Mouse (Mus musculus) spleen, postnatal 4 days (tissue): Measurements from ENCODE around the gene Ttc7b.

ENCODE experiments used
- DNase-seq, 2 experiments: peaks; one replicate each; pipeline ENCODE4 v3.0.0; 2022; ENCODE audit warnings: low spot score in 2 of 2

Gene Ttc7b

DNA sequence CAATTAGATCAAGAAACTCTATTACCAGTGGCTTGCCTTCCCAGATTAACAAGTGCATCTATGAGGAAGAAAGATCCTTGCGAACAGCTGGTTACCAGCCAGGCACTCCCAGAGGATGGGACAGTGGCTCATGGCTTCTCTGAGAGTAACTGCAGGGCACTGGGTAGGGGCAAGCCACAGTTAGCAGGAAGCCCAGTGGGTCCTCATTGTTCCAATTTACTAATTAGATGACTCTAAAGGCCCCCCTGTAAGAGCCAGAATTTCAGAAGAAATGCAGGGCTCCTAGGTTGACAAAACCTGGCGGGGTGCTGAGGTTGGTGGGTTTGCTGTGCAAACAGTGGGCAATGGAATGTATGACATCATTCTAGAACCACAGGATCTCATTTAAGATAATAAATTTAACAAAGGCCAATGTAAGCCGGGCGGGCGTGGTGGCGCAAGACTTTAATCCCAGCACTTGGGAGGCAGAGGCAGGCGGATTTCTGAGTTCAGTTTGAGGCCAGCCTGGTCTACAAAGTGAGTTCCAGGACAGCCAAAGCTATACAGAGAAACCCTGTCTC, 179.6 kb downstream of the Ttc7b start:
- DNase-seq: no peak

DNA sequence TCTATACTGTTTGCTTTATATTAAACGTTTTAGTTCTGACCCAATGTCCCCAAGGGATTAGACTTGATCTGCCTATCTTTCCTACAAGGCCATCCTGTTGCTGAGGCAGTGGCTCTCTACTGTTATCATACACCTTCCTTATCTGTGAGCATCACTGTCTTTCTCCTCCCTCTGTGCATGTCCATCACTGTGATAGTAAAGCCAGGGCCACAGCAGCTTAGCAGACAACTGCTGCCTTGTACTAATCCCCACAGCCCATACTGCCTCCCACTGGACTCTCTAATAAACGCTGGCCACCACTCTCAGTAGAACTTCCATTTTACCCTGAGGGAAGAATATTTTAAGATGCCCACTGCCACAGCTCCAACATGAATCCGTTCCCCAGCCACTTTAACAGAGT, 182.6 kb downstream of the Ttc7b start:
- DNase-seq: no peak

DNA sequence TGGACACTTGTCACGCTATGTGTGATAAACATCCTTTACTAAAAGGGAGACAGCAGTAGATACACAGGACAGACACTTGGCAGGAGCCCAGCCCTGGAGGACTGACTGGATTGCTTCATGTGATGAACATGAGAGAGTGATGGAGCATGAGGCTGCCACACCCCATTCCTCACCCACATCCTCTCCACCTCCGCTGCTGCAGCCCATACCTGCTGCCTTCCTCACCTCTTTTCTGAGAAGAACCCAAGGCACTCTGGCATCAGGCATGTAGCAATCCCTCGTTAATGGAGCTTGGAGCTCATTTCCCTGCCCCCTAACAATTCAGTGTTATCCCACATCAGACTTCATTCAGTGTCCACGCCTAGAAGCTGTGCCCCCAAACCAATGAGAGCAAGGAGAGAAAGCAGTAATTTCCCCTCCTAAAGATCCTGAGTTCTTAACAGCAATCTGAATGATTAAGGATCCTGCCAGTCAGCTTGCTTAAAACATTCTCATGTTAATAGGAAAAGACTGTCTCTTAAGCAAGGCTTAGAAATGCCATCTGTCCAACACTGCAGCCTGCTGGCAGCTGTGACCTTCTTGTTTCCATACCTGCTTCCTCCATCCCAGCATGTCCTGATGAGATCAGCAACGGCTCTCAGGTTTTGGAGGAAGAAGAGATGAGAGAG, 183.1 kb downstream of the Ttc7b start:
- no peak for DNase-seq

DNA sequence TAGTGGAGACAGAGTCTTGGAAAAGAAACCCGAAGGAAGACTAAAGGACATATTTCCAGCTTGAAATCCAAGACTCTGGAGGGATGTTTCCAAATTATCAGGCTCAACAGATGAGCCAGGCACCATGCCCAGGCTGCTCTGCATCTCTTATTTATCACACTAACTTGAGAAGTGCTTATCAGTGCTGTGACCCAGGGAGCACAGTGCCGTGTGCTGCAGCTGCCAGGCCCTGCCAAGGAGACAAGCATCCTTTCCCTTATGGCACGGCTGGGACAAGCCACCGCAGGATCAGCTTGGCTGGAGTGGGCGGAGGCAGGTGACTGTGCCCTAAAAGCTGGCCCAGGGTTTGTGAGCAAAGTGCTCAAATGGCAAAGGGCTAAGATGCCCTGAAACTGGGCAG, 184.4 kb downstream of the Ttc7b start:
- no peak for DNase-seq

DNA sequence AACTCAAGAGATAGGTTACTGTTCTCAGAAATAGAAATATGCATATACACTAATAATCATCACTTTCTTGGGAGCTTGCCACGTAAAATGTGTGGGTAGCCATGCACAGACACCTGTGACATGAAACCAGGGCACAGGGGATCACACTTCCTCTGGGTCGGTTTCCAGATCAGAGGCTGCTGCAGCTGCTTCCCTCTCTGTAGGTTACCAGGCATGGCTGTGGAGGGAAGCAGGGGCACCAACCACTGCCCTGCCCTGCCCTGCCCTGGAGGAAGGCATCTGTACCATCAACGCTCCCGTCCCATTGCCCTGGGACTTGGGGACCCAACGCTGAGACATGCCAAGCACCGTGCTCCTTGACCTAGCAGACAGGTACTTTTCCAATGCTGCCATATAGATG, 188.8 kb downstream of the Ttc7b start:
- DNase-seq: no peak

DNA sequence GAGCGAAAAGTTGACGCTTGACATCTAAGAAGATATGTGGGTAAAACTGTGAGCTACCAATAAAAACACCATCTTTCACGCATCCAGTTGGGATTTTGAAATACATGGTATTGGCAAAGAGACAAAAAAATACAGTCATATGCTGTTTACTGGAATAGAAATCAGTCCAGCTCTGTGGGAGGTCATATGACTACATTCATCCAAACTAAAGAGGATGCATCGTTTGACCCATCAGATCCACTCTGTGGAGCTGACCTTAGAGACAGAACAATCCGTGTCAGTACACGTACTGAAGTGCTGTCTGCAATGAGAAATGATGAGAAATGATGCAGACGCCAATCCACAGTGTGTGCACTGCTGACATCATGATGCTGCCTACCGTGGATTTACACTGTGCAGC, 190.4 kb downstream of the Ttc7b start:
- no peak for DNase-seq

DNA sequence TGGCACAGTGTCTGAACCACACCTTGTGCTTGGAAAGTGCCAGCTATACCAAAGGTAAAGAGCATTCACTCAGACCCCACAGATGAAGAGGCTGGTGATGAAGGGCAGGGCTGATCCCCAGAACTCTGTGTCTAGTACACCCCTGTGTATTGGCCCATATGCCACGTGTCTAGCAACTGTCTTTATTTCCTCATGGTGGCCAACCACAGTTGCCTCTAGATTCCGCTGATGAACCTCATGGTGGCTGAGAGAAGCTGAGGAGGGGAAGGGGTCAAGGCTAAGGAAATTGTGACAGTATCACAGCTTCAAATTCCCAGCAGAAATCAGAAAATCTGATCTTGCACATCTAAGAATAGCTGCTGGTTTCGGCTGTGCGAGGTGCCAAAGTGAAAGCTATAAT, 191.6 kb downstream of the Ttc7b start:
- DNase-seq: no peak

DNA sequence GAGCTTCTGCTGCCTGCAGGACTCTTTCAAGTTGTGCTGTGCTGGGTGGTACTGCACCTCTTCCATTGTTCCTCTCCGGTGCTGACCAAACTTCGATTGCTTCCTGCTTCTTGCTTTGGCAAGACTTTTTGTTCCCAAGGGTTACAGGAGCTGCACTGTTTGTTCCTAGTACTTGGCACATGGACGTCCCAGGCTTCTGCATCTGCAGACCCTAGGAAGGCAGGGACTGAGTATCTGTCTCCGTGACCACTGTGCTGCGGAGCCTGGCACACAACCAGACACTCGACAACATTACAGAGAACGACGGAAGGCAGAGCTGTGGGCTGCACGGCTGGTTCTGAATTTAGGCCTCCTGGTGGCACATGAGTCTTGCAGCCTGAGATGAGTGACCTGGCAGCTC, 192.1 kb downstream of the Ttc7b start:
- no peak for DNase-seq

DNA sequence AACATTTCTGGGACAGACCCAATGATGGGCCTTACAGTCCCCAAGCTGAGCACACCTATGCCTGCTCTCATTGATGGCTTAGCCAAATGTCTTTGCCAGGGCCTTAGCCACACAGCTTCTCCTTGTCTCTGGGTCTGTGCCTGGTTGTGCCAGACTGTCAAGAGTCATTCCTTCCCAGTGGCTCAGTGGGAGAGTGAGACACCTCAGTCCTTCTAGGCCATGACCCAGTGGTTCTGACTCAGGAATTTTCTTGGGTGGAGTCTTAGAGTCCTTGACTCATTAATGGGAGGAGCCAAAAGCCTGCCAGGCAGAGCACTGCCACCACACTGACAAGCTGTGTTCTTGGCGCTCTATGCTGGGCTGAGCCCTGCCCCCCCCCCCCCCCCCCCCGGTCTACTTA, 193.9 kb downstream of the Ttc7b start:
- DNase-seq: no peak

DNA sequence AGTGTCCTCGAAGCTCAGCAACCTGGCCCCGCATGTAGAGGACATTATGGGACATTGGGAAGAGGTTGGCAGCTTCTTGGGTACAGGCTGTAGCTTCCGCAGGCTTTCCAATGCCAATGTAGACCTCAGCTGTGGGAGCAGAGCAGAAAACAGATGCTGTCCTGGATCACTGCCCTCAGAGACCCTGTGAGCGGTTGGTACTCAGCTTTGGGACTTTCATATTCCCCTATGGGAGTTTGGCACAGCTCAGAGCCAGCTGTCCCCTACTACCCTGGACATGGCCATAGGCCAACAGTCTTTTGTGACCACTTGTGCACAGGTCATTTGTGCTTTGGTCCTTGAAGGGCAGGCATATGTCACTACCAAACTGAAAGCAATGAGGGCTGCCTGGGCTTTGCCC, 195.0 kb downstream of the Ttc7b start:
- no peak for DNase-seq

DNA sequence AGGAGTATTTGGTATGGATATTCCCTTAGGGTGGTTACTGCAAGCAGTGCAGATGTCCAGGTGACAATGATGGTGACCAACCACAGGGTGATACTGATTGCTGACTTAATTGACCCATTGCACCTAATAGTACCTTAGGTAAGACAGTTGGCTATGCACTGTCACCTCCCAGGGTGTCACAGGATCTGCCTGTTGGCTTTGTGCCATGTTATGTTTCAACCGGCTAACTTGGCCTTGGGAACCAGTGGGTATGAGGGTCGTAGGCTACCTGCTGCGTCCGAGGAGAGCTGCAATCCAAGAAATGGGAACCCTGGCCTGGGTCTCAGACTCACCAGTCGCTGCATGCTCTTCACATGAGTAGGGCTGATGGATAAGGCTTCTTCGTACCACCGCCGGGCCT, 195.4 kb downstream of the Ttc7b start:
- no peak for DNase-seq

DNA sequence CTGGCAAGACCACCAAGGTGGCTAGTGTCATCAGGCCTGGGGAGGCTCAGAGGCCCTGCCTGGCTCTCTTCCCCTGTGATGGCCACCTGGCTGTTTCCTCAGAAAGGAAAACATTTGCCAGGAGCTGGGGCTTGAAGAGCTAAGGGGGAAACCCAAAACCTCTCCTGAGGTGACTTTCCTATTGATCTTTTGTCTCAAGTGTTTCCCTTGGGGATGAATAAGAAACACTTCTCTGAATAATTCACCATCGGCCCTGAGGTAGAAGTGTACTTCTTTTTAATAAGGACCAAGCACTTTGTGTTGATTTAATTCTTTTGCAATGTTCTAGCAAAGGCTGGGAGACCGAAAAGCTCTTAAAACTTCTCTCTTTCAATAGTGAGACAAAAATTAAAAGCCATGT, 197.0 kb downstream of the Ttc7b start:
- no peak for DNase-seq

DNA sequence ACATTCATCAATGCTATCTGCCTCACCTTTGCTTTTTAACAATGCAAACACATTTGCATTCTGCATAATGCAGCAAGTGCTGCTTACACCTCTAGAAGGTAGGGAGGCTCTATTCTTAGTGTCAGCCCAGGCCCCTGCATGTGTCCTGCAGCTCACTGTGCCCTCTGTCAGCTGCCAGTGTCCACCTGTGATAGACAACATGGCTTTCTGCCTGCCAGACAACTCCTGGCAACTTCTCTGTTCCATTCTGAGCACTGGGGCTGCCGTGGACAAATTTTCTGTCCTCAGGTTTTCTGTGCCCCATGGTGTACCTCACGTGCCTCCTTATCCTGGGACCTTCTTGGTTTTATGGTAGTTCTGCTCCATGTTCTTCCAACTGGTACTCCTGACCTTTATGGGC, 198.4 kb downstream of the Ttc7b start:
- no peak for DNase-seq

DNA sequence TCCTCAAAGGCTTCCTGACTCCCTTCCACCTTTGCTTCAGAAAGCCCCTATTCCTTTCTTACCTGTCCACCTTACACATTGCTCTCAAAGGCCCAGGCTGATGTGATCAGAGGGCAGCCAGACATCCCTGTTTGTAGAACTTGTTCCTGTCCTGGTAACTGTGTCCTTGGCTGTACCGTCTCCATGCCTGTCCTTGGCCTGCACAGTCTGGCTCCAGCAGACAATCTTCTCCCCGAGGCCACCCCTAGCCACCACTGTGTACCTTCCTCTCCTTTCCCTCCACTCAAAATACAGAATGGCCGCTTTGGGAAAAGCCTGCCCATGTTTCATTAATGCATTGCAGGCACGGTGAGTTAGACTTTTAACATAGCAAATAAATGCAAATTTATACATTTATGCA, 199.1 kb downstream of the Ttc7b start:
- DNase-seq: no peak

DNA sequence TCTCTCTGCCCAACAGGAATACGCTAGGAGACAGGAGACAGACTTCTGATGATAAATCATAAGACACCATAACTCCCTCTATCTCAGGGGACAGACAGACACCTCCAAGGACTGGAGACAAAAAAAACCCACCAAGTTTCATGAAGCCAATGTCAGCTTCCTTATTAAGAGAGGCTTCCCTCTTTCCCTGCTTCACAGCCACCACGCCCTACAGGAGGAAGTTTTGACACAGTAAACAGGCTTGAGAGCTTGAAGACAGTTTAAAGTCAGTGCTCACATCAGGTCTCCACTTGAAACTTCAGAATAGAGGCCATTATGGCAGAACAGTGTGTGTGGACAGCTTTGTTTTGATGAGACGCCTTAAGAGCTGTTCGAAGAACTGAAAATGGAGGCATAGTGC, 200.9 kb downstream of the Ttc7b start:
- no peak for DNase-seq

DNA sequence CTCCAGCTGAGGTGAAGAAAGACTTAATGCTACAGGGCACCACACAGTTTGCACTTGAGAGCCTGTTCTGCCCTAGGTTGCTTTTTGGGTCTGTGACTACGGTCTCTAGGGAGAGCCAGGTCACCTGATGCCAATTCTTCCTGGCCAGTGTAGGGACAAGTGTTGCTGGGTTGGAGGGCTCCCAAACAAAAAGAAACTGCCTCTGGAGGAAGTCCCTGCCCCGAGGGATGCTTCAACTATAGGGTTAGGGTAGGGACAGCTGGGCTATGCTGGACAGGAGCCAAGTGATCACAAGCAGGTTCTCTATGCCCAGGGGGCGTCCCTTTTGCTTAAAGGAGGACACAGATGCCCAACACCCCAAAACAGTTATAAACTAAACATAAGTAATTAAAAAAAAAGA, 202.7 kb downstream of the Ttc7b start:
- DNase-seq: no peak

DNA sequence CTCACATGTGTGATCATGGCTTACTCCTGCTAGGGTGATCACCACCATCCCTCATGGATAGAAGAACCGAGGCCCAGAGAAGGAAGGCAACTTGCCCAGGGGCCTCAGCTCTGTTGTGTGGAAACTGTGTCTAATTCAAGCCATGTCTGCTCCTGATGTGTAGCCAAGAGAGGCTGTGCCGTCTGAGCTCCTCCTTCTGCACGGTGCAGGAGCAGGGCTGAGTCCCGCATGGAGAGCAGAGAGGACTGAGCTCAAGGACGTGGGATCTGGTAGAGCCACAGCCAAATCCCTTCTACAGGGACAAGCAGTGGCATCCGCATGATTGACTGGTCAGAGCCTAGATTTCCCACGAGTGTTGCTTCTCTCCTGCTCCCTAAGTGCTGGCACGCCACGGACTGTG, 204.5 kb downstream of the Ttc7b start:
- DNase-seq: no peak

DNA sequence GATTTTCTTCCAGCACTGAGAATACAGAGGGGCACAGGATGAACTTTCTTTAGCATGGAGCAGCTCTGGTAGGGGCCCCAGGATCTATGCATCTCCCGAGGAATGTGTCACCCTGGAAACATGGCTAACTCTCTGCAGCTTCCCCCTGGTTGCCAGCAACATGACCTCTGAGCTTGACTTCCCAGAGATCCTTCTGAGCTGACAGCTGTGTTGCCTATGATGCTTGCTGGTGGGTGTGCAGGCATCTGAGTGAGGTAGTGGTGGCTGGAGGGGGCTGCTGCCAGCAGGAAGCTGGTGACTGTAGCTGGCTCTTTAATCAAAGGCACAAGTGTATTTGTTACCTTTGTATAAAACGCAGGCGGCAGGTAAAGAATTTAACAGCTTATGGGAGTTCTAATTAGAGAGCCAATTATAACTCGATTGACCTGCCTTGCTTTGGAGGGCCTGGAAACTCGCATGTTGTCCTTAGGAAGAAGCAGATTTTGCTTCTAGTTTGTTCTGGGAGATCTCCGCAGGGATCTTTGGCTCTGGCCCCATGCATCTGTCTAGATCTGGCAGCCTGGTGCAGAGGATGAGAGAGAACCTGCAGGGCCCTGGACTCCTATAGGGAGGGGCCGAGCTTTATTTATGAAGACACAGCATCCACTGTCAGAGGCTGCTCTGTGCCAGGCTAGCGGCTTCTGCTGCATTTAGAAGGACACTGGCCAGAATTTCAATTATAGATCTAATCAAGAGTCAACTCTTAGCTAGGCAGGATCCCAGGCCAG, 205.3 kb downstream of the Ttc7b start:
- DNase-seq: no peak

DNA sequence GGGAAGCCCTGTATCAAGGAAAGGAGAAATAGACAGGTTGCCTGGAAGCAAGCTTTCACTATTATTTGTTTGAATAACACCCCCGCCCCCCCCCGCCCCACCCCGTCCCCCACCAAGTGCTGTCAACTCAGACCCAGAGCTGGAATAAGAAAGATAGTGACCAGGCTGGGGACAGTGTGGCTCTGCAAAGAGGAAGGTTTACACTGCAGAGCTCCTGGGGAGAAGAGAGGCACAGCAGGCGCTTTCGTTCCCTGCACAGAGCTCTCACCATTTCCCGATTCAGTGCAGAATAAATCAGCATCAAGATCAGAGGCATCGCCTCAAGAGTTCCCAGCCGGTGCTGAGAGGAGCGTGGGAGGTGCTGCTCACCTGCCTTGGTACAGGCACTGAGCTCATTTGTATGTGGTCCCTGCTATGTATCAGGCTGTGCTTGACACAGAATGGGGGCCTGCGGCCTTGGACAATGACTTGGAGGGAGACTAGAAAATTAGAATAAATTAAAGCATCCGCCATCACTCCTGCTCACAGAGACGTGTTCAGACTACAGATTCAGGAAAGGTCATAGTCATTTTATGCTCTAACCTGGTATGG, 206.7 kb downstream of the Ttc7b start:
- DNase-seq: no peak

DNA sequence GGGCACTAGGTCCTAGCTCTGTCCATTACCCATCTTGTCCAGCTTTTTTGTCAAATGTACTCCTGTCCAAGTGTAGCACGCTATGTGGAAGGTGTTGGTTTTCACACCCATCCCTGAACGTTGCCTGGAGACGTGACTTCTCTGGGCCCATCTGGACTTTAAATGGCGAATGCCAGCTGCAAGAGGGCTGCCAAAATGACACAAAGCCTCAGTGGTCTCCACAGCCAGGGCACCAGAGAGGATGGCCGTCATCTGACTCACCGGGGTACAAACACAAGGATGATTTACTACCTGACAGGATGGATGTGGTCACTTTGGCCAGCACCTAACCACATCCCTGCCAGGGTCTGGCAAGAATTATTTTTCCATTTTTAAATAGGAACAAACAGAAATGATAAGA, 207.4 kb downstream of the Ttc7b start:
- no peak for DNase-seq

DNA sequence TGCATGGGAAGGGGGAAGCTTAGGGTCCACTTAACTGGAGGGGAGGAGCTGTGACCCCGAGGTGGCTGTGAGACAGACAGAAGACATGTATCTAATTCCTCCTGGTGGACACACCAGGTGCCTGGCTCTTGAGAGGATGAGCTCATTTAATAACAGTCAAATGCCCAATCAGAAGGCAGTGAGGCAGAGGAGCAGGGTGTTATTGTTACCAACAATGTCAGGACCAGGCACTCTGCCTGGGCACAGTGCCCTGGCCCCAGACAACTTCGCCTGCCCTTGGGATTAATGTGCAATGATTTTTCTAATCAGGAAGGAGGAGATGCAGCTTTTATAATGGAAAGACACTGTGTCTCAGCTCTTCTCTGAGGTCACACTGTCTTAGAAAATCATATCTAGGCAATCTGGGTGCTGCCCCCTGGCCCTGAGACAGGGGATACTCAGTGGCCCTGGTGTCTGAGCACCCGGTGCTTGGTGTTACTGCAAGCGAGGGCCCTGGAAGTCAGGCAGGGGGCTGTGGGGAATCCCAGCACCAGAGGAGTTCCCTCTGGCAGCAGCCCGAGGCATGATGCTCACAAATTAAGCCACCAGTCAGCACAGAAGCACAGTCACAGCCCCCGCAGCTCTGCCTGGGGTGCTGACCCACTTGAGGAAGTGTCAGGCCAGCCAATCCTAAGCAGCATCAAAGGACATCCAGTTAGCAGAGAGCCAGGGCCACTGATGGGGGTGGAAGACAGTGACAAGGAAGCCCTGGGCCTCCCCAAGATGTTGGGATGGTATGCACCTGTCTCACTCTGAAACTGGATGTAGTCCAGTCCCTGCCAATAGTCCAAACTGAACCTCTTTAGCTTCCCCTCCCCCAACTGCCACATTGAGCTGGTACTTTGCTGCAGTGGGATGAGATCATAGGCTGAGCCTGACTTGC, 209.9 kb downstream of the Ttc7b start:
- no peak for DNase-seq

DNA sequence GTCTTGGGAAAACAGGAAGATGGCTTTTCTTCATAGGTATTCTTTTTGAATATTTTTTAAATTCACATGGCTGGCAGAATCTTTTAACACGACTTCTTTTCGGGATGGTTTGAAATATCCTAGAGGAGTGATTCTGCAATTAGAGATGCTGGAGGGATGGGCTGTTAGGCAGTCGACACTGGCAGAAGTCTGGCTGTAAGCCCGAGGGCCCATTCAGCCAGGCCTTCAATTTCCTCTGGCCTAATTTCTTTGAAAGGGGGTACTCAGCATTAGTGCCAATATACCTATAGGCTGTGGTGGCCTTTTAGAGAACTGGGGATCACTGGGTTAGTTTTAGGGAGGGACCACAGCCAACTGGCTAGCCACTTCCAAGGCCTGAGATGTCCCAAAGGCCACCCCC, 211.4 kb downstream of the Ttc7b start:
- no peak for DNase-seq
